Mouse (Mus musculus) mouse trophoblast stem cell (cell line): Measurements from ENCODE around the gene Hid1.

Source experiments
- in situ Hi-C, 2 experiments: fragments of 300-500 bp; cut with MseI, MboI; formaldehyde crosslinking; loops; 2 replicates in 1 of 2; 3 replicates in 1 of 2; pipeline ENCODE4 v1.15.1; 2025

Hid1 gene

GRCm38 (mm10) chr11:115337350-115337749 is 30.2 kb downstream of the Hid1 start:
- in situ Hi-C loops, result no loop called here

- in situ Hi-C loops, result no loop called here
Observed at GRCm38 (mm10) chr11:115336115-115336514, 31.4 kb downstream of the Hid1 start.

- in situ Hi-C loops, result no loop called here
Observed at GRCm38 (mm10) chr11:115335223-115335622, 32.3 kb downstream of the Hid1 start.

- in situ Hi-C loops, result no loop called here
Observed at GRCm38 (mm10) chr11:115334531-115334930, 33.0 kb downstream of the Hid1 start, which contains the start of gene Otop3. TSS of gene Otop3 (plus strand) at chr11:115334731.

DNA sequence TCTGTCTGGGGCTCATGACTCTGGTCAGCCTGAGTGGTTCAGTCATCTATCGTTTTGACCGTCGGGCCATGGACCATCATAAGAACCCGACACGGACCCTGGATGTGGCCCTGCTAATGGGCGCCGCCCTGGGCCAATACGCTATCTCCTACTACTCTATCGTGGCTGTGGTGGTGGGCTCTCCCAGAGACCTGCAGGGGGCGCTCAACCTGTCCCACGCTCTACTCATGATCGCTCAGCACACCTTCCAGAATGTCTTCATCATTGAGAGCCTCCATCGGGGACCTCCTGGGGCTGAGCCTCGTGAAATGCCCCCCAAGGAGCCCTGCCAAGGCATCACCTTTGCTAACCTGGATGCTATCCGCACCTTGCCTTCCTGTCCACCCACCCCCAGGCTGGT is 38.2 kb downstream of the Hid1 start:
- in situ Hi-C loops, result no loop called here

GRCm38 (mm10) chr11:115326730-115327129 is 40.8 kb downstream of the Hid1 start:
- in situ Hi-C loops, result no loop called here

DNA sequence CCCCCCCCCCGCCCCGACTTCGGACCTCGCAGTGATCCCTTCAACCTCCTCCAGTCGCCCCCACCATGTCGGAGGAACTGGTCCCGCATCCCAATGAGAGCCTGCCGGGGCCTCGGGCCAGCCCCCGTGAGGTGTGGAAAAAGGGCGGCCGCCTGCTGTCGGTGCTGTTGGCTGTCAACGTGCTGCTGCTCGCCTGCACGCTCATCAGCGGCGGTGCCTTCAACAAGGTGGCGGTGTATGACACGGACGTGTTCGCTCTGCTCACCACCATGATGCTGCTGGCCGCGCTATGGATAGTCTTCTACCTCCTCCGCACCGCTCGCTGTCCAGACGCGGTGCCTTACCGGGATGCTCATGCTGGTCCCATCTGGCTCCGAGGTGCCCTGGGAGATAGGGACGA is 44.2 kb downstream of the Hid1 start:
- in situ Hi-C loops, result no loop called here

DNA sequence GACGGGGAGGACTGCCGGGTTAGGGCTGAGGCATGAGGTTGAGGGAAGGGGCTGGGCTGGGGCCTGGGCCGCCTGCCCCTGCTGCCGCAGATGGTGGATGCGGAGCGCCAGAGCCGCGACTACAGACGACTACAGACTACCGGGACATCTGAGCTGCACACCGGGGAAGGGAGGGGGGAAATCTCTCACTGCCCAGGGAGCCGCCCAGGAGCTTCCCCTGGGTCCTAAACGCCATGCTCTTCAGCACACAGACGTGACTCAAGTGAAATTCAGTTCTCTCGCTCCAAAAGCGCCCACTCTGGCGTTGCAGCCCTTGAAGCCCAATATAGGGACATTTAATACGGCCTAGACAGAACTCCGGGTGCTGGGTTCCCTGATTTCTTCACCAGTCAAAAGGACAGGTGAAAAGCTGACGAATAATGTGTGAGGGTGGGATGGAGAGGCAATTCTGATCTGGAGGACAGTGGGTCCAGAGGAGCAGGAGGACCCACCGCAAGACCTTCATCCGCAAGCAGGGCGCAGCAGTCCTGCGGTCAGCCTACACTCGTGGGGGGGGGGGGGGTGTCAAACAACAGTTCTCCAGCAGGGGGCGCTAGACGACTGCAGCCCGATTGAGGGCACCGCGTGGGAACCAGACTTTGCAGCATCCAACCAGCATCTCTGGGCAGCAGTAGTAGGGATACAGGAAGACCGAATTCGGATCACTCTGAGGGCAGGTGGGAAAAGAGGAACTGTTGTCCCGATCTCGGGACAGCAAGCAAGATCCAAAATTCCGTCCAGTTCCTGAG is 45.5 kb downstream of the Hid1 start, which contains the start of gene Ush1g:
Ush1g (minus strand) TSS at position 136 of the 788 bp plus-strand sequence.
- in situ Hi-C loops, result no loop called here

DNA sequence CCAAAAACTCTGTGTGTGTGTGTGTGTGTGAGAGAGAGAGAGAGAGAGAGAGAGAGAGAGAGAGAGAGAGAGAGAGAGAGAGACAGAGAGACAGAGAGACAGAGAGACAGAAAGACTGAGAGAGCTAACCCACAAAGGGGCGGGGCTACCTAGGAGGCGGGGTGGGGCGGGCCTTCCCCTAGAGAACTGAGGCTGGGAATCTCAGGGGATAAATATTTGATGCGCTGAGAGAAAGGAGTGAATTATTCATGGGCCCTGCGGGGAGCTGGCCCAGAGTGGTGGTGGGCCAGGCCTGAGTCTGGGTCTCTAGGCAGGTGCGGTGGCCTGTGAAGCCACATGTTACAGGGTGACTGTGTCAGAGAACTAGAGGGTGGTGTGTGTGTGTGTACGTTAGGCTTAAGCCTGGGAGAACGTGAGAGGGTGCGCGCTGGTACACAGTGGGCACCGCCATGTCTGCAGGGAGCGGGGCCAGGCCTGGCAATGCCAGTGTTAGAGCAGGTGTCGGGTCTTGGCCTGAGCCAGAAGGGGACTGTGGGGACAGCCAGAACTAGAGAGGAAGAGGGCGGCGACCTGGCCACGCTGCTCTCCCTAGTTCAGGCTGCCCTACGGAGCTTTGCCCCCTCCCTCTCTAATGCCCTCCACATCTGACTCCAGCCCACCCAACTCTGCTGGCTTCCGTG is 47.7 kb downstream of the Hid1 start:
- in situ Hi-C loops, result loop anchor here in 1 of 2 experiments (5.0 kb wide), 1 partner anchor 37 kb away; no protein-coding TSS in a partner anchor

DNA sequence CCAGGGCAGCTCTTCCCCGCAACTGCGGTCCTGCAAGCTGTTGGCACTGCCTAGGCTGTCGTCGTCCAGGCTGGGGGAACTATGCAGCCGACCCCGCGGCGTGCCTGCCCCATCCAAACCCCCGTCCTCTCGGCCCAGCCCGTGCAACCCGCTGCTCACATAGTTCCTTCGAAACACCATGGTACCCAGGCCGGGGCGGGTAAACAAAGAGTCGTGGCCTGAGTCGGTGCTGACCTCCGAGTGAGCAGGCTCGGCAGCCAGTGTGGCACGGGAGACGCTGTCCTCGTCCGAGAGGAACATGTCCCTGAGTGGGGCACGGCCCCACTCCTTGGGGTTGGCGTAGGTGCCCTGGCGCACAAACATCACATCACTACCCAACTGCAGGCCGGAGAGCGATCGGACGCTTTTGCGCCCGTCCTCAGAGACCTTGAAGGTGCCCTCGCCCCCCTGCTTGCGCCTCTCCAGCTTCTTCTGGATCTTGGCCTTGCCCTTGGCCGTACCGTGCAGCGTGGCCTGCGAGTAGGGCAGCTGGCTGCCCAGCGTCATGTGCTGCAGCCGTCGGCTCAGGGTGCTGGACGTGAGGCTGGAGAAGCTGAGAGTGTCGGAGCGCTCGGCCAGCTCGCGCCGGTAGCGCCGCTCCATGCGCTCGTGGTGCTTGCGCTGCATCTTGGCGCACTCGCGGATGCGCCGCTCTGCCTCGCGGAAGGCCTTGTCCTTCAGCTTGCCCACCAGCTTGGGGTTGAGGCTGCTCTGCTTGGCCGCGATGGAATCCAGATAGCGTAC is 49.1 kb downstream of the Hid1 start:
- in situ Hi-C loops, result loop anchor here in 1 of 2 experiments (5.0 kb wide), 1 partner anchor 39 kb away; no protein-coding TSS in a partner anchor

GRCm38 (mm10) chr11:115317204-115317603 is 50.4 kb downstream of the Hid1 start:
- in situ Hi-C loops, result loop anchor here in 1 of 2 experiments (5.0 kb wide), 1 partner anchor 40 kb away; no protein-coding TSS in a partner anchor

GRCm38 (mm10) chr11:115314249-115314648 is 53.3 kb downstream of the Hid1 start:
- in situ Hi-C loops, result no loop called here

GRCm38 (mm10) chr11:115308781-115309180 is 58.8 kb downstream of the Hid1 start:
- in situ Hi-C loops, result no loop called here

DNA sequence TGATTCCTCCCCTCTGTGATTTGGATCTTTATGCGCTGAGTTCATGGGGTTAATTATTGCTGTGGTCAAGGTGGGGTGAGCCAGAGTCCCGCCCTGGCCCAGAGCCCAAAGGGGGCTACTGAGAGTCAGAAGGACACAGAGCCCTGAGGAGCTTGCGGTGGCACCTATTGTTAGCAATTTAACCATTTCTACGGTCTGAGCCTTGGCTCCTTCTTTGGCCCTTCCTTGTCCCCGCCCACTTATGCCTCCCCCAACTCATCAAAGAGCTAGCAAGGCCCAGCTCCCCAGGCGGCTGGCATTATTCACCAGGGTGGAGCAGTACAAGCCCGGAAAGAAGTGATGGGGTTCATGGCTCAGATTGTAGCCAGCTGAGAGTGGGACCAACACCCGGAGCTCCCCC is 60.7 kb downstream of the Hid1 start, which contains the start of gene Otop2:
Otop2 (plus strand) TSS at position 301 of the 400 bp plus-strand sequence.
- in situ Hi-C loops, result no loop called here

DNA sequence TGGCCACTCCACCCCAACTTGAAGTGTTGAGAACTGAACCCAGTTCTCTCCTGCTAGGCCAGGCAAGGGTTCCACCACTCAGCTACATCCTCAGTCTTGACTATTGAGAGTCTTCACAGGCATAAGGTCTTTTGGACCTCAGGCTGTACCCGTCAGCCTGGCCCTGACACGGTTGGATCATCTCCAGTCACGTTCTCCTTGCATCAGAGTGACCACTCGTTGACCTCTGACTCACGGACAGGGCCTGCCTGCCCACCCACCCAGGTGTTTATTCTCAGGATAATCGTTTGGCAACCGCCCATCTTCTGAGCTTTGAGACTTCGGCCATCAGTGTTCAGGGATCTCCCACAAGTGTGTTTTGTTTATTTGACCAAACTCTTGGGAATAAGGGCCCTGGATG is 64.4 kb downstream of the Hid1 start:
- in situ Hi-C loops, result no loop called here

GRCm38 (mm10) chr11:115301351-115301750 is 66.2 kb downstream of the Hid1 start:
- in situ Hi-C loops, result no loop called here

GRCm38 (mm10) chr11:115300745-115301144 is 66.8 kb downstream of the Hid1 start:
- in situ Hi-C loops, result no loop called here

DNA sequence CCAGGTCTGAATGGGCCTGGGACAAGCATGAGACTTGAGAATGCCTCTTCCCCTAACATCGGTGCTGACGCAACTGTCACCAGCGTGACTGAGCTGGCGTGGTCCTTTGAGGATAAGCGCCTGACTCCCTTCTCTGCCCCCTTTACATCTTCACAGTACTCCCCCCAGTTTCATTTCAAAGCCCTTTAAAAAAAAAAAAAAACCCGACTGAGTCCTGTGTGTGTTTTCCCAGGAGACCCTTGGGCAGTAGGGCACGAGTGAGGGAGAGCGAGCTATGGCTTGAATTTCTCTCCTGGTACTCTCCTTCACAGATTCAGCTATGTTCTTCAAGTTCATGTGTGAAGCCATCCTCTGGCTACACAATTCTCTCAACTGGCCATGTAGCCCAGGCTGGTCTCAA is 69.4 kb downstream of the Hid1 start:
- in situ Hi-C loops, result no loop called here
